Mouse (Mus musculus) small intestine, adult 2 months (tissue): ENCODE measurements around the gene Nbea. TPM values are rescaled to one million over a fixed set of nuclear protein-coding genes. Genes with fewer than 3 reads are reported as not detected.

Experiments used
- H3K27ac ChIP-seq: fragments of 200-500 bp; 2 replicates; pipeline ENCODE4 v1.5.1; 2012; ENCODE audit warnings: low read depth, low read length, control low read depth, inconsistent platforms; ENCODE audit not compliant: insufficient read depth
- H3K27me3 ChIP-seq: fragments of 200-500 bp; 2 replicates; pipeline ENCODE4 v1.6.1; 2012; ENCODE audit warnings: mild to moderate bottlenecking, moderate library complexity, low read length, inconsistent platforms; ENCODE audit not compliant: control insufficient read depth, insufficient read depth
- H3K36me3 ChIP-seq: fragments of 200-500 bp; 2 replicates; pipeline ENCODE4 v1.6.1; 2012; ENCODE audit warnings: mild to moderate bottlenecking, low read length, control low read depth, inconsistent platforms; ENCODE audit not compliant: control insufficient read depth, insufficient read depth
- H3K4me1 ChIP-seq: fragments of 200-500 bp; 2 replicates; pipeline ENCODE4 v1.6.1; 2012; ENCODE audit warnings: low read length, inconsistent platforms, mixed read lengths; ENCODE audit not compliant: control insufficient read depth, insufficient read depth, insufficient read length
- H3K4me3 ChIP-seq: fragments of 200-500 bp; 2 replicates; pipeline ENCODE4 v1.5.1; 2012; ENCODE audit warnings: low read depth, mild to moderate bottlenecking, control low read depth, inconsistent platforms, low read length, moderate library complexity
- CTCF ChIP-seq: fragments of 200-500 bp; IDR thresholded peaks from 2 replicates; pipeline ENCODE4 v1.5.1; 2012; ENCODE audit warnings: low read depth, mild to moderate bottlenecking, control low read depth, inconsistent platforms, low read length, moderate library complexity, mixed read lengths; ENCODE audit not compliant: insufficient replicate concordance, insufficient read length; ENCODE audit errors: extremely low read depth
- POLR2A ChIP-seq: fragments of 200-500 bp; IDR thresholded peaks from 2 replicates; pipeline ENCODE4 v1.6.1; 2012; ENCODE audit warnings: low read depth, mild to moderate bottlenecking, control low read depth, inconsistent platforms, low read length, moderate library complexity
- WGBS: fragments of 180-500 bp; shearing (Covaris S2); methylation state at CpG from one replicate; pipeline ENCODE4 v1.1.7; 2018; 5-methylcytosine and 5-hydroxymethylcytosine counted together
- polyA plus RNA-seq: library from polyadenylated mRNA; depleted of rRNA; stranded (reverse); fragments of >200 nt; gene quantifications from 2 replicates; pipeline ENCODE4 v1.2.3, GENCODE M21; 2012

Gene Nbea
- polyA plus RNA-seq, 1 experiment: 2.4 TPM

- 86% methylated on average over 2 of the region's 2 CpGs for WGBS
- H3K4me1 ChIP-seq: no peaks in the 10 kb centered on the region
- no peaks in the 10 kb centered on the region for H3K36me3 ChIP-seq
- no peak overlapping the region for H3K4me3 ChIP-seq
- H3K27me3 ChIP-seq: no peaks in the 10 kb centered on the region
- no peak overlapping the region for H3K27ac ChIP-seq
- TF ChIP-seq POLR2A (no peak), CTCF (no peak)
Measured at GRCm38 (mm10) chr3:55949148-55949547, 234.4 kb downstream of the Nbea start.

GRCm38 (mm10) chr3:55927343-55927742 lies 256.2 kb downstream of the Nbea start:
- no peak overlapping the region for H3K4me3 ChIP-seq
- TF ChIP-seq POLR2A (no peak), CTCF (no peak)
- 84% methylated on average over 2 of the region's 2 CpGs for WGBS
- H3K27me3 ChIP-seq: no peaks in the 10 kb centered on the region
- H3K36me3 ChIP-seq: no peaks in the 10 kb centered on the region
- H3K27ac ChIP-seq: no peak overlapping the region
- no peaks in the 10 kb centered on the region for H3K4me1 ChIP-seq

- no peak overlapping the region for H3K4me3 ChIP-seq
- H3K36me3 ChIP-seq: no peaks in the 10 kb centered on the region
- no peak for TF ChIP-seq POLR2A
- TF ChIP-seq CTCF: no peak
- H3K4me1 ChIP-seq: no peaks in the 10 kb centered on the region
- H3K27ac ChIP-seq: no peak overlapping the region
- 78% methylated on average over 1 of the region's 1 CpGs for WGBS
- H3K27me3 ChIP-seq: no peaks in the 10 kb centered on the region
Measured at GRCm38 (mm10) chr3:55909290-55909689, 274.2 kb downstream of the Nbea start.

GRCm38 (mm10) chr3:55890574-55890973 lies 292.9 kb downstream of the Nbea start:
- H3K36me3 ChIP-seq: no peaks in the 10 kb centered on the region
- no peak overlapping the region for H3K4me3 ChIP-seq
- no peak for TF ChIP-seq CTCF
- no peak for TF ChIP-seq POLR2A

DNA sequence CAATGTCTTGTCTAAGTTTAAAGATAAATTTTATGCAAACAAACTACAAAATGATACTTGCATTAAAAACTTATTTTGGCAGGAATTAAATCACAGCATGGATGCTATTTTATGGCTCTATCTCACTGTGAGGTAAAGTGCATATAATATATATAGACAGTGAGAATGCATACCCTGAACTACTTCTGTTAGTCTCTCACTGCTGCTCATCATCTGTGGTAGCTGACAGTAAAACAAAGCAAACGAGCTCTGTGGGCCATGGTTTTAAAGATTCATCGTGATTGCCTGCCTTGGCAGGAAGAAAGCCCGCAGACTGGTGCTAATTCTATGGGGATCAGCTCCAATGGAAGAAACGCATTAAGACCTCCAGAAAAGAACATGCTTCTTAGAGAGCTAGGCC lies 294.3 kb downstream of the Nbea start:
- Histone ChIP-seq H3K27me3 (no peaks in the 10 kb centered on the region), H3K36me3 (no peaks in the 10 kb centered on the region), H3K27ac (no peak overlapping the region), H3K4me3 (no peak overlapping the region), H3K4me1 (no peaks in the 10 kb centered on the region)
- TF ChIP-seq CTCF (no peak), POLR2A (no peak)
- 87% methylated on average over 4 of the region's 4 CpGs for WGBS

More at GRCm38 (mm10) chr3:55890574-55890973, 292.9 kb downstream of the Nbea start:
- no peak overlapping the region for H3K27ac ChIP-seq
- WGBS: 71% methylated on average over 5 of the region's 5 CpGs
- no peaks in the 10 kb centered on the region for H3K27me3 ChIP-seq
- no peaks in the 10 kb centered on the region for H3K4me1 ChIP-seq

DNA sequence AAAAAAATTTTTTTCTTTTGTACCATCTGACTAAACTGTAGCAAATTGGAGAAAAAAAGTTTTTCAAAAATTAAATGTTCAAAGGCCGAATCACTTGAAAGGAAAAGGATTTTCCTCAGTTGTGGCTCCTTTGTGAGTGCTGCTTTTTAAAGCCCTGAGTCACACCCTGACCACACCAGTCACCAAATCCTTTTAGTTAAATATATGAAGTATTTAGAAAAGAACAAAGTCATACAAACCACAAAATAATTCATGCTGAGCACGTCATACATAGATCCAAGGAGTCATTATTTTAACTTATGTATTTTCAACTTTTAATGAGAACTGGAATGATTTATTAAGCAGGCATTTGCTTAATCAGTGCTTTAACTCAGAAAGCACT lies 295.7 kb downstream of the Nbea start:
- no peaks in the 10 kb centered on the region for H3K36me3 ChIP-seq
- H3K27ac ChIP-seq: no peak overlapping the region
- H3K4me3 ChIP-seq: no peak overlapping the region
- H3K4me1 ChIP-seq: no peaks in the 10 kb centered on the region
- TF ChIP-seq POLR2A (no peak), CTCF (no peak)
- 73% methylated on average over 2 of the region's 2 CpGs for WGBS
- H3K27me3 ChIP-seq: no peaks in the 10 kb centered on the region

GRCm38 (mm10) chr3:55887193-55887828 lies 296.2 kb downstream of the Nbea start:
- Histone ChIP-seq H3K27me3 (no peaks in the 10 kb centered on the region), H3K4me3 (no peak overlapping the region), H3K27ac (no peak overlapping the region), H3K4me1 (no peaks in the 10 kb centered on the region), H3K36me3 (no peaks in the 10 kb centered on the region)
- WGBS: 82% methylated on average over 10 of the region's 10 CpGs
- TF ChIP-seq CTCF (no peak), POLR2A (no peak)
